In genomic region chr4:100890106-100890970, GRCm38 (mm10) we compare ENCODE assay signal across 15 mouse cellular contexts.
A peak's percentile ranks its signal among the peaks of the same experiment; 100 is the strongest.
DNase-seq lines count a peak whose midpoint lies in the region; ATAC-seq and TF ChIP-seq lines count a peak whose summit lies in the region.
"Had no signal": no experiment of that assay in that cellular context is flagged by ENCODE, and none has a peak within 500 bp of the region (broad histone marks: within the 10 kb centered on the region; RNA-seq: fewer than 3 reads in every experiment).

No protein-coding gene starts in this region.

- H3K4me1 ChIP-seq in embryonic facial prominence, embryonic 11.5 days (ENCODE audit: control insufficient read depth, insufficient read depth, low read length), result peaks cover 14% of the 10 kb centered on the region
- H3K4me1 ChIP-seq in embryonic facial prominence, embryonic 10.5 days, result peaks cover 45% of the 10 kb centered on the region
- peaks cover 10% of the 10 kb centered on the region for H3K4me1 ChIP-seq in forebrain, embryonic 16.5 days (replicated peaks; ENCODE audit: control insufficient read depth, insufficient read depth, low read length)
- H3K4me1 ChIP-seq in neural tube, embryonic 14.5 days (ENCODE audit: control insufficient read depth, insufficient read depth, low read length), result peaks cover 25% of the 10 kb centered on the region
- H3K4me1 ChIP-seq in lung, adult 2 months (ENCODE audit: control insufficient read depth, insufficient read depth, low read length), result peaks cover 4% of the 10 kb centered on the region

- no peak overlapping the region for H3K9ac ChIP-seq in embryonic facial prominence, embryonic 11.5 days (replicated peaks; ENCODE audit: low read length)
- no peak overlapping the region for H3K9ac ChIP-seq in forebrain, embryonic 16.5 days (replicated peaks; ENCODE audit: low read depth, low read length)
- H3K9ac ChIP-seq in neural tube, embryonic 14.5 days (replicated peaks; ENCODE audit: low read depth, low read length), result no peak overlapping the region
- H3K9ac ChIP-seq: limb, embryonic 13.5 days; lung, embryonic 14.5 days had no signal

- ATAC-seq in embryonic facial prominence, embryonic 11.5 days (replicated peaks; ENCODE audit: insufficient number of reproducible peaks, low FRiP score, low TSS enrichment, low read depth), result peak; percentile 41; the same call in 1 of the 2 replicates
- peak; percentile 49 for ATAC-seq in forebrain, embryonic 16.5 days
- ATAC-seq in neural tube, embryonic 14.5 days (ENCODE audit: low read depth), result peak; percentile 41; the same call in 1 of the 2 replicates
- ATAC-seq: Patski had no signal

- H3K4me3 ChIP-seq in embryonic facial prominence, embryonic 11.5 days (ENCODE audit: low read depth, low read length), result no peak overlapping the region
- no peak overlapping the region for H3K4me3 ChIP-seq in embryonic facial prominence, embryonic 10.5 days
- no peak overlapping the region for H3K4me3 ChIP-seq in forebrain, embryonic 16.5 days (replicated peaks; ENCODE audit: low read length)
- H3K4me3 ChIP-seq in neural tube, embryonic 14.5 days (ENCODE audit: low read depth, low read length), result no peak overlapping the region
- no peak overlapping the region for H3K4me3 ChIP-seq in lung, adult 2 months (replicated peaks; ENCODE audit: extremely low read depth, low read depth, low read length)
- H3K4me3 ChIP-seq: limb, embryonic 13.5 days had no signal

- TF ChIP-seq CTCF in lung, adult 2 months (IDR thresholded peaks at IDR 0.05; ENCODE audit: insufficient read depth, low read length), result no peak

- H3K36me3 ChIP-seq in embryonic facial prominence, embryonic 11.5 days (replicated peaks; ENCODE audit: control insufficient read depth, insufficient read depth, low read depth, low read length), result no peaks in the 10 kb centered on the region
- H3K36me3 ChIP-seq in embryonic facial prominence, embryonic 10.5 days (replicated peaks), result no peaks in the 10 kb centered on the region
- H3K36me3 ChIP-seq in forebrain, embryonic 16.5 days (ENCODE audit: control insufficient read depth, insufficient read depth), result no peaks in the 10 kb centered on the region
- no peaks in the 10 kb centered on the region for H3K36me3 ChIP-seq in neural tube, embryonic 14.5 days (ENCODE audit: control insufficient read depth, insufficient read depth, low read length)
- H3K36me3 ChIP-seq: limb, embryonic 13.5 days had no signal

- no peak for TF ChIP-seq POLR2A in lung, adult 2 months (IDR thresholded peaks at IDR 0.05; ENCODE audit: borderline replicate concordance, extremely low read depth, low read depth, low read length)

- no peak for DNase-seq in embryonic facial prominence, embryonic 11.5 days (ENCODE audit: low spot score)
- no peak for DNase-seq in embryonic facial prominence, embryonic 10.5 days (ENCODE audit: low spot score)
- peak; percentile 69 for DNase-seq in mesoderm, embryonic 11.5 days (ENCODE audit: low read depth, low spot score)
- DNase-seq in layer of hippocampus, adult 9-10 months (ENCODE audit: low spot score), result no peak
- DNase-seq in lung, adult 2 months, result no peak
- no peak for DNase-seq in lung, postnatal 25 days (ENCODE audit: low spot score)
- DNase-seq: cerebellum, postnatal 14 days; heart, adult 18-20 months; kidney, adult 18-20 months; lung, embryonic 14.5 days; right cerebral cortex, postnatal 4 days had no signal

- no peaks in the 10 kb centered on the region for H3K9me3 ChIP-seq in embryonic facial prominence, embryonic 11.5 days (replicated peaks; ENCODE audit: control insufficient read depth, low read length)
- H3K9me3 ChIP-seq in embryonic facial prominence, embryonic 10.5 days, result no peaks in the 10 kb centered on the region
- H3K9me3 ChIP-seq in forebrain, embryonic 16.5 days (ENCODE audit: control insufficient read depth, low read length), result no peaks in the 10 kb centered on the region
- no peaks in the 10 kb centered on the region for H3K9me3 ChIP-seq in neural tube, embryonic 14.5 days (ENCODE audit: control insufficient read depth, low read length)
- H3K9me3 ChIP-seq: limb, embryonic 13.5 days had no signal

- WGBS in embryonic facial prominence, embryonic 11.5 days, result 41% methylated on average over 7 of the region's 7 CpGs
- WGBS in embryonic facial prominence, embryonic 10.5 days, result 46% methylated on average over 7 of the region's 7 CpGs
- WGBS in forebrain, embryonic 16.5 days, result 31% methylated on average over 7 of the region's 7 CpGs
- 15% methylated on average over 7 of the region's 7 CpGs for whole genome bisulfite sequencing in neural tube, embryonic 14.5 days
- 50% methylated on average over 7 of the region's 7 CpGs for WGBS in lung, adult 2 months

- H3K27ac ChIP-seq in embryonic facial prominence, embryonic 11.5 days (replicated peaks; ENCODE audit: low read depth, low read length), result no peak overlapping the region
- no peak overlapping the region for H3K27ac ChIP-seq in embryonic facial prominence, embryonic 10.5 days (replicated peaks)
- H3K27ac ChIP-seq in forebrain, embryonic 16.5 days (ENCODE audit: low read length), result no peak overlapping the region; the same call in 1 of the 2 replicates
- no peak overlapping the region for H3K27ac ChIP-seq in neural tube, embryonic 14.5 days (ENCODE audit: low read depth, low read length)
- H3K27ac ChIP-seq: limb, embryonic 13.5 days had no signal

- no peaks in the 10 kb centered on the region for H3K27me3 ChIP-seq in embryonic facial prominence, embryonic 11.5 days (ENCODE audit: control insufficient read depth, insufficient read depth, low read length)
- no peaks in the 10 kb centered on the region for H3K27me3 ChIP-seq in embryonic facial prominence, embryonic 10.5 days (replicated peaks; ENCODE audit: low read depth, poor library complexity, severe bottlenecking)
- H3K27me3 ChIP-seq in forebrain, embryonic 16.5 days (replicated peaks; ENCODE audit: control insufficient read depth, insufficient read depth, low read length), result no peaks in the 10 kb centered on the region
- H3K27me3 ChIP-seq in neural tube, embryonic 14.5 days (ENCODE audit: control insufficient read depth, insufficient read depth, low read length), result no peaks in the 10 kb centered on the region
- H3K27me3 ChIP-seq: limb, embryonic 13.5 days; Patski had no signal

- no peak overlapping the region for H3K4me2 ChIP-seq in embryonic facial prominence, embryonic 11.5 days (ENCODE audit: low read depth, low read length)
- H3K4me2 ChIP-seq in forebrain, embryonic 16.5 days (ENCODE audit: low read length), result no peak overlapping the region
- no peak overlapping the region for H3K4me2 ChIP-seq in neural tube, embryonic 14.5 days (ENCODE audit: low read depth, low read length)
- H3K4me2 ChIP-seq: limb, embryonic 13.5 days; lung, embryonic 14.5 days had no signal
